Mouse (Mus musculus): ENCODE results near the gene Cltb. TPM values are rescaled to one million over a fixed set of nuclear protein-coding genes. Genes with fewer than 3 reads are reported as not detected.

The Cltb gene
- total RNA-seq, 1 experiment from 2014 or later, result 40.7 TPM

- ATAC-seq (replicated peaks in 1 of 2; ENCODE audit: insufficient read depth in 1 of 2, low FRiP score in 2 of 2, low TSS enrichment in 1 of 2, low read depth in 1 of 2, poor library complexity in 2 of 2, severe bottlenecking in 2 of 2), result no peak
These were observed 7.6 kb downstream of the Cltb start for GRCm38 (mm10) chr13:54603501-54603900.

DNA sequence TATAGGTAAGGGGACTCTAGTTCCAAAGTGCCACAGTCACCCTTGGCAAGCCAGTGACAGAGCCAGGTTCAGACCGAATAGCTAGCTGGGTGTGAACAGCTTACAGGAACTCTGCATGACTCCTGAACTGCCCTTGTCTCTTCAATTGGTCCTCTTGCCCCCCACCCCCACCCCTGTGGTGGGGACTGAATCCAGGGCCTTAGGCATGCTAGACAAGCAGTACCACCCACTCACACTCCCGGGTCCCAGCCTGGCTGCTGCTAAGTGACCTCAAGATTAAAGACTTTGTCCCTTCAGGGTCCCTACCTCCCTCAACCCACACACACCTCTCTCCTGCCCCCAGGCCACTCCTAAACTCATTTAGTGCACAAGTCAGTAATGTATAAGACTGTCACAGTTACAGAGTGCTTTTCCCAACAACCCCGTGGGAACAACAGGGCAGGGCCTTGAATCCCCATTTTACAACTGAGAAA lies 8.5 kb downstream of the Cltb start:
- no peak for ATAC-seq (replicated peaks in 1 of 2; ENCODE audit: insufficient read depth in 1 of 2, low FRiP score in 2 of 2, low TSS enrichment in 1 of 2, low read depth in 1 of 2, poor library complexity in 2 of 2, severe bottlenecking in 2 of 2)

DNA sequence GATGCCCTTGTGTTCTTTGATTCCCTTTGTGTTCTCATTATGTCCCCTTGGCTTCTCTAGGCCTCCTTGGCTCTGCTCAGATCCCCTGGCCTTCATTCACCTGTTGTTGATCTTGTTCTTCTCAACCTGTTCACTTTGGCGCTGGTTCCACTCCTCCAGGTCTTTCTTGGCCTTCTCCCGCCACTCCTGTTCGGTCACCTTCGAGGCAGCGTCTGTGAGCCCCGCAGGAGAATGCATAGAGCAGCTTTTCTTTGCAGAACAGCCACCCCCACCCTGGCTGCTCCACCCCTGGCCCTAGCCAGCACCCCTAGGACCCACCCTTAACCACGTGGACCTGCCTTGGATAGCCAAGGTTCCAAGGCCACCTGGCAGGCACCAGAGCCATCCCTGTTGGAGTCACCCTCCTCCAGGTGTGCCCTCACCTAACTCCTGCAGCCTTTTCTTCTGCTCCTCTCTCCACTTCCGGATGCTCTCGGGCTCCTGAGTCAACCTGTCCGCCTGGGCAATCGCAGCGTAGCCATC lies 12.5 kb downstream of the Cltb start:
- ATAC-seq (replicated peaks in 1 of 2; ENCODE audit: insufficient read depth in 1 of 2, low FRiP score in 2 of 2, low TSS enrichment in 1 of 2, low read depth in 1 of 2, poor library complexity in 2 of 2, severe bottlenecking in 2 of 2), result no peak

GRCm38 (mm10) chr13:54596870-54597269 lies 14.3 kb downstream of the Cltb start:
- ATAC-seq (replicated peaks in 1 of 2; ENCODE audit: insufficient read depth in 1 of 2, low FRiP score in 2 of 2, low TSS enrichment in 1 of 2, low read depth in 1 of 2, poor library complexity in 2 of 2, severe bottlenecking in 2 of 2), result no peak

DNA sequence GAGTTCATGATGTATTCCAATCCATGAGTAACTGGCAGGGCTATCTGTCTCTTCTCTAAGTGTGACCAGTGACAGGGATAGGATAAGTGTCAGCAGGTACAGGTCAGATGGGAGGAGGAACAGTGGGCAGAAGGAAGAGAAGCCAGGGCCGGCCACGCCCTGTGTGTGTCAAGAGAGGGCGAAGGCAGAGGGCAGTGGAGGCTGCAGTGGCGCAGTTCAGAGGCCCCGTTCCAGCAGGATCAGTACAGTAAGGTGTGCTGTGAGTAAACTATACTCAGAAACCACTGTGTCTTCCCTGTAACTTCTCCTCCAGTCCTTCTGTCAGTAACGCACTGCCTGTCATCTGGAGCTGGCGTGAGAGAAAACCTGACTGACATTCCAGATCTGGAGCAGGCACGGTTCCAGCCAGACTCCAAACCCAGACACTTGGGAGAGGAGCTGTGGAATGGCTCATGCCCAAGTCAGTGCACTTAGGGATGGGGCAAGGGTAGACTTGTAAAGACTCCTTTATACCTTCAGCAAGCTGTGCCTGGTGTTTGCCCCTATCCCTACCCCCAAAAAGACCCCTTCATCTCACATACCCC lies 14.9 kb downstream of the Cltb start:
- no peak for ATAC-seq (replicated peaks in 1 of 2; ENCODE audit: insufficient read depth in 1 of 2, low FRiP score in 2 of 2, low TSS enrichment in 1 of 2, low read depth in 1 of 2, poor library complexity in 2 of 2, severe bottlenecking in 2 of 2)

- ATAC-seq (replicated peaks in 1 of 2; ENCODE audit: insufficient read depth in 1 of 2, low FRiP score in 2 of 2, low TSS enrichment in 1 of 2, low read depth in 1 of 2, poor library complexity in 2 of 2, severe bottlenecking in 2 of 2), result no peak
These were observed 17.5 kb downstream of the Cltb start for GRCm38 (mm10) chr13:54593617-54594016.

DNA sequence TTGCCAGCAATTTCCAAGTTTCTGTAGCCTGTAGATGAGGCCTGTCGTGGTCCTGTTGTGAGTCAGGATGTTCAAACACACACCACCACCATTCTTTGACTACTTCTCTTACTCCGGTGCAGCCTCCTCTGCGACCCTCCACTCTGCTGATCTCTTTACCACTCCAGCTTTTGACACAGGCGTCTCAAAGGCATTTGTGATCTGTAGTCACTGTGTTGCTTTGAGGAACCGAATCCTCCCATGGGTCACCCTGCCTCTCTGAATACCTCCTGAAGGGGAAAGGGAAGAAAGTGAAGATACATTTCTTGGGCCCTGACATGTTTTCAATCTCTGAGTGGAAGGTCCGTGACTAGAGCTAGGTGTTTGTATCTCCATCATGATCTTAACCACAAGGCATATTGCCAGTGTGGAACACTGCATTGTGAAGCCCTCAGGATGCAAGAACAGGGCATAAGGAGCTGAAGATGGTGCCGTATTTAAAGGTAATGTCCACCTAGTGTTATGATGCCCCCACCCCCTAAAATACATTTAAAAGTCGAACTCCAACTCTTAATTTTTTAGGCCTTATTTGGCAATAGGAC lies 19.3 kb downstream of the Cltb start:
- ATAC-seq (replicated peaks in 1 of 2; ENCODE audit: insufficient read depth in 1 of 2, low FRiP score in 2 of 2, low TSS enrichment in 1 of 2, low read depth in 1 of 2, poor library complexity in 2 of 2, severe bottlenecking in 2 of 2), result no peak

DNA sequence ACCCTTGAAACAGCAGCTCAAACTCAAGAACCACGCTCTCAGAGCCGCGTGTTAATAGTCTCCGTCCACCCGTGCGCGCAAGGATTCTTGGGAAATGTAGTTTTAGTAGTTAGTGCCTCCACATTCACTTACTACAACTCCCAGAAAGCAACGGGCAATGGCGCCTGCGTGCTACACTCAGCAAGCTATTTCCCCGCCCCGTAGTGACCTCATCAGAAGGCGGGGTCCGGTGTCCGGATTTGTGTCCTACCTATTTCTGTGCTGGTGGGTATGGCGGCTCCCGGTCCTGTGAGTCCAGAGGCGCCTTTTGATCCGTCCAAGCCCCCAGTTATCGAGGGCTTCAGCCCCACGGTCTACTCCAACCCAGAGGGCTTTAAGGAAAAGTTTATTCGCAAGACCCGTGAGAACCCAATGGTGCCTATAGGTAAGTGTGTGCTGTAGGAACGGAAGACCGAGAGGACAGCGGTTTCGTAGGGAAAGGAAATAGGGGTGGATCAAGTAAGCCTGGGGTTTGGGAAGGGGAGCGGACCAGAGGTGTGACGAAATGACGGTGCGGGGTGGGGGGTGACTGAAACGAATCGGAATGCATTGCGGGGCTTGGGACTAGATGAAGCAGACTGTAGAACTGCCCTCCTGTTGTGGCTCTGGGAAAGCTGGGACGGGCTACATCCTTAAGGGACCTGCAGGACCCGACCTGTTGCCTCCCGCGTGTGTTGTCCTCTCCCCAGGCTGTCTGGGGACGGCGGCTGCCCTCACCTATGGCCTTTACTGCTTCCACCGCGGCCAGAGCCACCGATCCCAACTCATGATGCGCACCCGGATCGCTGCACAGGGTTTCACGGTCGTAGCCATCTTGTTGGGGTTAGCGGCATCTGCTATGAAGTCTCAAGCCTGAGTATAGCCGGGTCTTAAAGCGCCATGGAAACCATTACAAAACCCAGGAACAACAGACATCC lies 20.9 kb downstream of the Cltb start, which contains the start of the genes Nop16 and Higd2a:
Nop16 (minus strand) TSS at position 95 of the 956 bp plus-strand sequence.
Higd2a (plus strand) TSS at position 212 of the 956 bp plus-strand sequence.
- peak; percentile 92 to 96 for ATAC-seq (replicated peaks in 1 of 2; ENCODE audit: insufficient read depth in 1 of 2, low FRiP score in 2 of 2, low TSS enrichment in 1 of 2, low read depth in 1 of 2, poor library complexity in 2 of 2, severe bottlenecking in 2 of 2)

DNA sequence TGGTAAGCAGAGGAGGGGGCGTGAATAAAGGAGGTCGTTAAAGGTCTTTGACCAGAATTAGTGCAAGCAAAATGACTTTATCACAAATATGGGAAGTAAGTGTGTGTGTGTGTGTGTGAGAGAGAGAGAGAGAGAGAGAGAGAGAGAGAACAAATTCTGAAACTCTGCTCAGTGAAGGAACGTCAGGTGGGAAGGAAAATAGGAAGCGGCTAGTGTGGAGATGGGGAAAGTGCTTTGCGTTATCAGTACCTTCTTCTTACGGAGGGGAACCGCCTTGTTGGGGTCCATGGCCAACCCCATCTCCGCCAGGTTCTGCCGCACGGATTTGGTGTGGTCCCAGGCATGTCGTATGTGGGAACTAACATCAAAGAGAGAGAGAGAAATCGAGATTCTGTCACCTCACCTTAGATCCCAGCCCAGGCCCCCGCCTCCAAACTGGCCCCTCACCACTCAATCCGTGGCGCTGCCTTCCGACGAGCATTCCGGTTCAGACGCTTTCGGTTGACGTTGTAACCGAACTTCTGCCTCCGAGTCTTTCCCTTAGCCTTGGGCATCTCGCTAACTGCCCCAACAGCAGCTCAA lies 21.6 kb downstream of the Cltb start:
- peak; percentile 2 to 12; a peak in 1 of 4 replicates for ATAC-seq (replicated peaks in 1 of 2; ENCODE audit: insufficient read depth in 1 of 2, low FRiP score in 2 of 2, low TSS enrichment in 1 of 2, low read depth in 1 of 2, poor library complexity in 2 of 2, severe bottlenecking in 2 of 2)

- ATAC-seq (replicated peaks in 1 of 2; ENCODE audit: insufficient read depth in 1 of 2, low FRiP score in 2 of 2, low TSS enrichment in 1 of 2, low read depth in 1 of 2, poor library complexity in 2 of 2, severe bottlenecking in 2 of 2), result no peak
These were observed 25.3 kb downstream of the Cltb start for GRCm38 (mm10) chr13:54585831-54586230.

DNA sequence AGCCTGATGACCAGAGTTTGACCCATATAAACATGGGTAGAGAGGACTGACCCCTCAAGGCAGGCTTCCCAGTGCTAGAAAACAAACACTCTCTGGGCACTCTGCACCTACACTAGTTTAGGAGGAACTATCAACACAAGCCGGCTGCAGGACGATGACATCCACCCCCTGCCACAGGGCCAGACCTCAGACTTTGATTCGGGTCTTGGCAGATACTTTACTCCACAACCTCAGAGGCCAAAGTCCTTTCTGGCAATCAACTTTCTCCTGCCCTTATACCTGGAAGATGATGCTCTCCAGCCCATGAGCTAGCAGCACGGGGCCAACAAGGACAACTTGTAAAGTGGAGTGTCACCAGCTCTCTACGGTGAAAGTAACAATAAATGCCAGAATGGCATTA lies 28.3 kb downstream of the Cltb start:
- ATAC-seq (replicated peaks in 1 of 2; ENCODE audit: insufficient read depth in 1 of 2, low FRiP score in 2 of 2, low TSS enrichment in 1 of 2, low read depth in 1 of 2, poor library complexity in 2 of 2, severe bottlenecking in 2 of 2), result no peak

GRCm38 (mm10) chr13:54582126-54582525 lies 29.0 kb downstream of the Cltb start:
- no peak for ATAC-seq (replicated peaks in 1 of 2; ENCODE audit: insufficient read depth in 1 of 2, low FRiP score in 2 of 2, low TSS enrichment in 1 of 2, low read depth in 1 of 2, poor library complexity in 2 of 2, severe bottlenecking in 2 of 2)

DNA sequence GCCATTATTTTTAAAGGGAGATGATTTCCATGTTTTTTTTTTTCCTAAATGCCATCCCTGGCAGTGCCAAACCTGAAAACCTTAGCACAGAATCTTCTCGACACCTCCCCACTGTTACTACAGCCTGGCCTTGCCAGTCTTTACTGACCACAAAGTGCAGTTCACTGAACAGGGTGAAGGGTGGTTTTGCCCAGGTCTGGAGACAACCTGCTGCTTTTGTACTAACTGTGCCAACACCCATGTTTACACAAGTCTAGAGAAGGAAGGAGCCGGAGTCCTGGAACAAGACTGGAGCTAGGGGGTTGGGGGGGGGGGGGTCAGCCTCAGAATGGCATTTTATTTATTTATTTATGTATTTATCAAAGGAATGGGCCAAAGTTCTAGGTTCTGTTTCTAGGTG lies 29.8 kb downstream of the Cltb start:
- ATAC-seq (replicated peaks in 1 of 2; ENCODE audit: insufficient read depth in 1 of 2, low FRiP score in 2 of 2, low TSS enrichment in 1 of 2, low read depth in 1 of 2, poor library complexity in 2 of 2, severe bottlenecking in 2 of 2), result no peak

GRCm38 (mm10) chr13:54577652-54578507 lies 33.3 kb downstream of the Cltb start:
- peak; percentile 33 to 62; a peak in 2 of 4 replicates for ATAC-seq (replicated peaks in 1 of 2; ENCODE audit: insufficient read depth in 1 of 2, low FRiP score in 2 of 2, low TSS enrichment in 1 of 2, low read depth in 1 of 2, poor library complexity in 2 of 2, severe bottlenecking in 2 of 2)

DNA sequence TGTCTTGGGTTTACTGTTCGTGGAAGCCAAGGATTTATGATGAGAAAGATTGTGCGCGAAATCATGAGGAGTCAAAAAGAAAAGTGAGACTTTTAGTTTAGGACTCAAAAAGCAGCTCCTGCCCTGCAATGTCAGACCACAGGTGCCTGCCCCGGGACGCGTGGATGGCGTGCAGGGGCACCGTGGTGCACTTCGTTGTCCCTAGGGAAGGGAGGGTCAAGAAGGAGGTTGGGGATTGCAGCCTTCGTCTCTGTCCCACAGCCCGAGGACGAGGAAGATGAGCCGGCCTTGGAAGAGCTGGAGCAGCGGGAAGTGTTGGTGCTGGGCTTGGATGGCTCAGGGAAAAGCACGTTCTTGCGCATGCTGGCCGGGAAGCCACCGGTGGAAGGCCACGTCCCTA lies 35.7 kb downstream of the Cltb start:
- ATAC-seq (replicated peaks in 1 of 2; ENCODE audit: insufficient read depth in 1 of 2, low FRiP score in 2 of 2, low TSS enrichment in 1 of 2, low read depth in 1 of 2, poor library complexity in 2 of 2, severe bottlenecking in 2 of 2), result no peak

GRCm38 (mm10) chr13:54574854-54575481 lies 36.2 kb downstream of the Cltb start, which contains the start of gene Arl10:
Gene Arl10 (plus strand): TSS chr13:54575015.
- peak; percentile 74 to 82 for ATAC-seq (replicated peaks in 1 of 2; ENCODE audit: insufficient read depth in 1 of 2, low FRiP score in 2 of 2, low TSS enrichment in 1 of 2, low read depth in 1 of 2, poor library complexity in 2 of 2, severe bottlenecking in 2 of 2)
